Mouse (Mus musculus): ENCODE measurements around the gene Senp8.

GRCm38 (mm10) chr9:59687416-59688046 is 63.0 kb downstream of the Senp8 start:
- no peak for TF ChIP-seq GATA1 (IDR thresholded peaks at IDR 0.05; ENCODE audit: borderline replicate concordance, low read length)
- no peak for TF ChIP-seq FLI1 (IDR thresholded peaks at IDR 0.05; ENCODE audit: low read length)
